Mouse (Mus musculus): ENCODE data around the gene Izumo2. TPM values are rescaled to one million over a fixed set of nuclear protein-coding genes. Genes with fewer than 3 reads are reported as not detected.

Gene Izumo2
- polyA plus RNA-seq, 1 experiment from 2014 or later: not detected

GRCm38 (mm10) chr7:44674511-44674910, 34.0 kb upstream of the Izumo2 start:
- Histone ChIP-seq H3K36me3 (no peaks in the 10 kb centered on the region), H3K9me3 (no peaks in the 10 kb centered on the region), H3K9ac (no peak overlapping the region), H3K4me3 (no peak overlapping the region), H3K4me2 (no peak overlapping the region), H3K27ac (no peak overlapping the region), H3K4me1 (peaks cover 12% of the 10 kb centered on the region; the same call in 1 of the 2 replicates), H3K27me3 (peaks cover 25% of the 10 kb centered on the region)
- WGBS: 71% methylated on average over 4 of the region's 4 CpGs
- ATAC-seq (ENCODE audit: insufficient number of reproducible peaks, insufficient read depth, low FRiP score, low TSS enrichment, low read depth): no peak

- H3K27ac ChIP-seq: no peak overlapping the region
- H3K9ac ChIP-seq: no peak overlapping the region
- 46% methylated on average over 6 of the region's 6 CpGs for WGBS
- H3K36me3 ChIP-seq: no peaks in the 10 kb centered on the region
- no peak overlapping the region for H3K4me2 ChIP-seq
- no peaks in the 10 kb centered on the region for H3K9me3 ChIP-seq
- H3K27me3 ChIP-seq: peaks cover 20% of the 10 kb centered on the region
- no peak overlapping the region for H3K4me3 ChIP-seq
- ATAC-seq (ENCODE audit: insufficient number of reproducible peaks, insufficient read depth, low FRiP score, low TSS enrichment, low read depth): no peak
- H3K4me1 ChIP-seq: peaks cover 12% of the 10 kb centered on the region; the same call in 1 of the 2 replicates
These were observed 33.4 kb upstream of the Izumo2 start for GRCm38 (mm10) chr7:44675171-44675570.

DNA sequence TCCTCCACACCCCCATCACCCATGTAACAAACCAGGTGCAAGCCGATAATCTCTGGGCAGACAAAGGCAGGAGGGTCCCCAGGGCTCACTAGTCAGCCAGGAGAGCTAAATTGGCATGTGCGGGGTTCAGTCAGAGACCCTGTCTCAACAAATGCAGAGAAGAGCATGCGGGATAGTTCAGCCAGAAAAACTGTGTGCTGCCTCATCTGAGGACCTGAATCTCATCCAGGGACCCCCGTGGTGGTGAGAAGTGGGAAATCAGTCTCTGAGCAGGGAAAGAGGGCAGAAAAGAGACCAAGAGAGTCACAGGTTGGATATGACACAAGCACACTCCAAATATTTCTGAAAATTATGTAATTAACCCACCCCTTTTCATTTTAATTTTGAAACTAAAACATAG, 32.4 kb upstream of the Izumo2 start:
- no peak for ATAC-seq (ENCODE audit: insufficient number of reproducible peaks, insufficient read depth, low FRiP score, low TSS enrichment, low read depth)
- Histone ChIP-seq H3K27ac (no peak overlapping the region), H3K4me1 (peaks cover 3% of the 10 kb centered on the region; the same call in 1 of the 2 replicates), H3K27me3 (peaks cover 11% of the 10 kb centered on the region), H3K4me3 (no peak overlapping the region), H3K4me2 (no peak overlapping the region), H3K9me3 (no peaks in the 10 kb centered on the region), H3K9ac (no peak overlapping the region), H3K36me3 (no peaks in the 10 kb centered on the region)
- WGBS: 61% methylated on average over 4 of the region's 4 CpGs

GRCm38 (mm10) chr7:44676611-44677010, 31.9 kb upstream of the Izumo2 start:
- H3K9me3 ChIP-seq: no peaks in the 10 kb centered on the region
- 50% methylated on average over 2 of the region's 2 CpGs for WGBS
- no peak overlapping the region for H3K4me2 ChIP-seq
- no peak overlapping the region for H3K9ac ChIP-seq
- peaks cover 7% of the 10 kb centered on the region; the same call in 1 of the 2 replicates for H3K27me3 ChIP-seq
- H3K36me3 ChIP-seq: no peaks in the 10 kb centered on the region
- H3K4me1 ChIP-seq: no peaks in the 10 kb centered on the region
- ATAC-seq (ENCODE audit: insufficient number of reproducible peaks, insufficient read depth, low FRiP score, low TSS enrichment, low read depth): no peak
- no peak overlapping the region for H3K4me3 ChIP-seq
- no peak overlapping the region for H3K27ac ChIP-seq

- H3K4me3 ChIP-seq: no peak overlapping the region
- H3K4me1 ChIP-seq: no peaks in the 10 kb centered on the region
- no peak for ATAC-seq (ENCODE audit: insufficient number of reproducible peaks, insufficient read depth, low FRiP score, low TSS enrichment, low read depth)
- WGBS: 71% methylated on average over 8 of the region's 8 CpGs
- H3K27me3 ChIP-seq: no peaks in the 10 kb centered on the region
- H3K9ac ChIP-seq: no peak overlapping the region
- no peaks in the 10 kb centered on the region for H3K36me3 ChIP-seq
- no peak overlapping the region for H3K4me2 ChIP-seq
- H3K27ac ChIP-seq: no peak overlapping the region
- no peaks in the 10 kb centered on the region; the same call in 1 of the 2 replicates for H3K9me3 ChIP-seq
These were observed 24.9 kb upstream of the Izumo2 start for GRCm38 (mm10) chr7:44683656-44684055.

DNA sequence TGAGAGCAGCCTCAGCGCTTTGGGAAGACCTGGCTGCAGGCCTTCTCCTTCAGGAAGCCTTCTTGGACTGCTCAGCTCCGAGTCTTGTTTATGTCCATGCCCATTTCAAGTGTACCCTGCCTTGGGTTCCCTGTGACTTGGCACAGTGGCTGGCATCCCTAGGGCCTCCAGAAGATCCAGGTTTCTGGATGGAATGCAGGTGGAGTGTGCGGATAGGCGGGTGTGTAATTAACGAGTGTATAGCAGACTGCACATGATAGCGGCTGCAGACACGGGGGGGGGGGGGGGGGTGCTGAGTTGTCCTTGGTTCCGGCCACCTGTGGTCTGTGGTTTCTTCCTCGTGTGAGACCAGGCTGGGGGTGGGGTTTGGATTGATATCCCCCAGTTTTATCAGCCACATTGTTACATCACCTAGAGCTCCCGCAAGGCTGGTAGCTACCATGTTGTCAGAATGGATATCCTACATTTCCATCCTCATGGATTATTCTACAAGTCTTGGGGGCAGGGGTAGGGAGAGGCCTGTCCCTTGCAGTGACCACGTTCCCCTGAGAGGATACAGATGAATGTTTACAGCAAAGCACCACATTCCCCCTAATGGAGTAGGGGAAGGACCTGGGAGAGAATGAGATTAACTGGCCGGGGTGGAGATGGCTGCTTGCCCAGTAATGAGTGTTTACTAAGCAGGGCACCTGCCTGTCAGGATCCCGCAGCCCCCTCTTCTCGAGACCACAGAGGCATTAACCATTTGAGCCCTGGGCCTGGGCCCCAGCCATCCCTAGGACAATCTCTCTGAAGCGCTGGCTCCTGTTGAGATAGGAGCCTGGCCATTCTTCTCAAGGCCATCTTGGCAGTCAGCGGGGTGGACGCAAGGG, 22.8 kb upstream of the Izumo2 start:
- Histone ChIP-seq H3K4me2 (no peak overlapping the region), H3K4me3 (no peak overlapping the region), H3K27ac (no peak overlapping the region), H3K36me3 (no peaks in the 10 kb centered on the region), H3K4me1 (no peaks in the 10 kb centered on the region), H3K9ac (no peak overlapping the region), H3K9me3 (no peaks in the 10 kb centered on the region; the same call in 1 of the 2 replicates), H3K27me3 (no peaks in the 10 kb centered on the region)
- ATAC-seq (ENCODE audit: insufficient number of reproducible peaks, insufficient read depth, low FRiP score, low TSS enrichment, low read depth): no peak
- WGBS: 57% methylated on average over 17 of the region's 17 CpGs

DNA sequence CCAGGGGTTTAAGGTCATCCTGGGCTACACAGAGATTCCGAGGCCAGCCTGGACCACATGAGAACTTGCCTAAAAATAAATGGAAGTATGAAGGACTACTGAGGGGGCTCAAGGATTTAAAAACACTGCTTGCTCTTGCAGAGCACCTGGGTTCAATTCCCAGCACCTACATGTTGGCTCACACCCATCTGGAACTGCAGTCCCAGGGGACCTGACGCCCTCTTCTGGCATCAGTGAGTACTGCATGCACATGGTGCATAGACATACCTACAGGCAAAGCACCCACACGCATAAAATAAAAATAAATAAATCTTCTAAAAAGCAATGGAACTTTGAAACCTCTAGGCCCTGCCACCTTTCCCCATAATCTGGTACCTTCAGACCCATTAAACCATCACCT, 19.7 kb upstream of the Izumo2 start:
- Histone ChIP-seq H3K4me1 (no peaks in the 10 kb centered on the region), H3K9ac (no peak overlapping the region), H3K9me3 (no peaks in the 10 kb centered on the region; the same call in 1 of the 2 replicates), H3K4me3 (no peak overlapping the region), H3K4me2 (no peak overlapping the region), H3K36me3 (no peaks in the 10 kb centered on the region), H3K27ac (no peak overlapping the region), H3K27me3 (no peaks in the 10 kb centered on the region)
- no peak for ATAC-seq (ENCODE audit: insufficient number of reproducible peaks, insufficient read depth, low FRiP score, low TSS enrichment, low read depth)
- 74% methylated on average over 3 of the region's 3 CpGs for WGBS

DNA sequence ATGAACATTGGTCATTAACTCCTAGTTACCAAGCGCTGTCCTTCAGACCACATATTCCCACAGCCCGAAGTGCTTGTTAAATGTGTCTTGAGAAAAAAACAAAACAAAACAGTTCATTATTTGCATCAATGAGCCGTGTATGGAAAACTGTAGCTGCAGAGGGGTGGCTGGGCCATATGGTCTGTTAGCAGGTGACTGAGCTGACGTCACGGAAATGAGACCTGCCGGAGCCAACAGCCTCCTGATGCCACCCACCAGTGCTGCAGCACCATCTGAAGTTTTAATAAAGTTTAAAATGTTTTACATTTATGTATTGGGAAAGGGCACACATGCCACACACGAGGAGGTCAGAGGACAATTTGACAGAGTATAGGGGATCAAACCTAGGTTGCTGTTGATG, 19.2 kb upstream of the Izumo2 start:
- Histone ChIP-seq H3K27ac (no peak overlapping the region), H3K27me3 (no peaks in the 10 kb centered on the region), H3K4me3 (no peak overlapping the region), H3K9me3 (no peaks in the 10 kb centered on the region; the same call in 1 of the 2 replicates), H3K36me3 (no peaks in the 10 kb centered on the region), H3K4me1 (no peaks in the 10 kb centered on the region), H3K9ac (no peak overlapping the region), H3K4me2 (no peak overlapping the region)
- no peak for ATAC-seq (ENCODE audit: insufficient number of reproducible peaks, insufficient read depth, low FRiP score, low TSS enrichment, low read depth)
- WGBS: 90% methylated on average over 7 of the region's 7 CpGs

DNA sequence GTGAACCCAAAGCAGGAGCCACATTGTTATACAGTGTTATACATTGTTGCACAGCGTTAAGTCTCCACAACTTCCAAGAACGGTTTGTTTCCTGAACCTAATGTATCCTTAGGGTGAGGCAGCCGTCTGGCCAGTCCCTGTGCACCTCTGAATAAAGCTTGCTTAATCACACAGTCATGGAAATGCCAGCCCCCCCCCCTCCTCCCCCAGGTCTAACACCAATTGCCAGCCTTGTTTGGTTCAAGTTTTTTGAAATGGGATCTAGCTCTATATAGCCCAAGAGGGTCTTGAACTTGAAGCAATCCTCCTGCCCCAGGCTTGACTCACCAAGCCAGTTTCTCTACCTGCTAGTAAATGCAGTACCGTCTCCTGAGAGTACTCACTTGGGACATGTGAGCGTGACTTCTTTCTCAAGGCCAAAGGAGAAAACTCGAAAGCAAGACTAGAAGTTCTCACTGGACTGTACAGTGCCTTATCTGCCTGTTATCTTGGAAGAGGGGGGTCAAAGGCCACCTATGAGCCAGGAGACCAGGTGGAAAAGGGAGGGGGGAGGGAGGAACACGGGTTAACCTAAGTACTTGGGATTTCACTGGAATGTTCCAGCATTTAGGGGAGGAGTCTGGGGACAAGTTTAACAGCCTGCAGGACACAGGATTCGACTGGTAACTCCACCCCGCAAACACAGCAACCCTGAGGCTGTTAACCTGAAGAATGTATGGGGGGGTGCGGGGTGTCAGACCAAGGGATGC, 14.9 kb upstream of the Izumo2 start:
- 60% methylated on average over 10 of the region's 10 CpGs for WGBS
- Histone ChIP-seq H3K4me1 (peaks cover 13% of the 10 kb centered on the region), H3K36me3 (no peaks in the 10 kb centered on the region), H3K9me3 (no peaks in the 10 kb centered on the region), H3K27ac (no peak overlapping the region), H3K4me2 (no peak overlapping the region), H3K9ac (no peak overlapping the region), H3K27me3 (peaks cover 4% of the 10 kb centered on the region), H3K4me3 (no peak overlapping the region)
- no peak for ATAC-seq (ENCODE audit: insufficient number of reproducible peaks, insufficient read depth, low FRiP score, low TSS enrichment, low read depth)

GRCm38 (mm10) chr7:44695223-44695622, 13.3 kb upstream of the Izumo2 start:
- Histone ChIP-seq H3K27ac (no peak overlapping the region), H3K4me2 (no peak overlapping the region), H3K36me3 (no peaks in the 10 kb centered on the region), H3K4me3 (no peak overlapping the region), H3K9me3 (no peaks in the 10 kb centered on the region), H3K9ac (no peak overlapping the region), H3K27me3 (peaks cover 4% of the 10 kb centered on the region), H3K4me1 (peaks cover 13% of the 10 kb centered on the region)
- no peak for ATAC-seq (ENCODE audit: insufficient number of reproducible peaks, insufficient read depth, low FRiP score, low TSS enrichment, low read depth)
- WGBS: 88% methylated on average over 4 of the region's 4 CpGs

- 0 out of 2 replicates have a peak overlapping the region, but pooled peaks have one; percentile 3 for H3K4me3 ChIP-seq
- H3K27me3 ChIP-seq: peaks cover 4% of the 10 kb centered on the region
- H3K9ac ChIP-seq: no peak overlapping the region
- H3K9me3 ChIP-seq: no peaks in the 10 kb centered on the region
- H3K4me2 ChIP-seq: peak overlapping the region; percentile 37
- 12% methylated on average over 20 of the region's 20 CpGs for WGBS
- ATAC-seq (ENCODE audit: insufficient number of reproducible peaks, insufficient read depth, low FRiP score, low TSS enrichment, low read depth): peak; percentile 59
- H3K27ac ChIP-seq: peak overlapping the region; percentile 48; the same call in 1 of the 2 replicates
- H3K36me3 ChIP-seq: no peaks in the 10 kb centered on the region
- H3K4me1 ChIP-seq: peaks cover 13% of the 10 kb centered on the region
These were observed 11.3 kb upstream of the Izumo2 start for GRCm38 (mm10) chr7:44697191-44697710.

Data from embryonic facial prominence, embryonic 13.5 days (tissue).